8 mouse cellular contexts compared by ENCODE assay signal in genomic region chr7:27731281-27731883, GRCm38 (mm10). TPM values are rescaled to one million over a fixed set of nuclear protein-coding genes. Genes with fewer than 3 reads are reported as not detected.
DNase-seq lines count a peak whose midpoint lies in the region; ATAC-seq lines count a peak whose summit lies in the region.

Gene Zfp60, plus strand, starts transcription at chr7:27731389.

- H3K9me3 ChIP-seq in heart, embryonic 10.5 days = no peaks in the 10 kb centered on the region
- no peaks in the 10 kb centered on the region for H3K9me3 ChIP-seq in kidney, embryonic 15.5 days (replicated peaks)

- H3K9ac ChIP-seq in kidney, embryonic 15.5 days = peak within 1 kb of the TSS; percentile 79

- H3K4me2 ChIP-seq in kidney, embryonic 15.5 days = peak within 1 kb of the TSS; percentile 66

- H3K27ac ChIP-seq in heart, embryonic 10.5 days = peak within 1 kb of the TSS; percentile 90
- peak within 1 kb of the TSS; percentile 97 for H3K27ac ChIP-seq in kidney, embryonic 15.5 days

- H3K27me3 ChIP-seq in heart, embryonic 10.5 days (ENCODE audit: insufficient read depth, poor library complexity, severe bottlenecking) = no peaks in the 10 kb centered on the region
- no peaks in the 10 kb centered on the region for H3K27me3 ChIP-seq in kidney, embryonic 15.5 days

- H3K4me1 ChIP-seq in heart, embryonic 10.5 days = peaks cover 14% of the 10 kb centered on the region
- H3K4me1 ChIP-seq in kidney, embryonic 15.5 days = peaks cover 17% of the 10 kb centered on the region

- peak within 1 kb of the TSS; percentile 72 for H3K4me3 ChIP-seq in heart, embryonic 10.5 days
- peak within 1 kb of the TSS; percentile 77 for H3K4me3 ChIP-seq in kidney, embryonic 15.5 days (replicated peaks)

- peak; percentile 99 for ATAC-seq in erythroblast, adult 5-6 weeks (replicated peaks; ENCODE audit: low FRiP score, poor library complexity, severe bottlenecking)
- ATAC-seq in kidney, embryonic 15.5 days (replicated peaks; ENCODE audit: low FRiP score) = peak; percentile 96
- peak; percentile 95 for ATAC-seq in monocyte, adult 5-6 weeks (replicated peaks; ENCODE audit: insufficient number of reproducible peaks, low FRiP score, low TSS enrichment, poor library complexity, severe bottlenecking)

- DNase-seq in B cell, adult 2 months = peak; percentile 89 to 90
- peak; percentile 95 for DNase-seq in brain, adult 2 months (ENCODE audit: low read depth, low spot score)
- peak; percentile 94 for DNase-seq in heart, embryonic 10.5 days (ENCODE audit: low spot score)
- peak; percentile 81 for DNase-seq in liver
- peak; percentile 77 to 88 for DNase-seq in spleen, postnatal 4 days (ENCODE audit: low spot score in 2 of 2)

- under 1% methylated on average over 35 of the region's 35 CpGs for WGBS in heart, embryonic 10.5 days
- WGBS in kidney, embryonic 15.5 days = 0% methylated on average over 35 of the region's 35 CpGs

- H3K36me3 ChIP-seq in heart, embryonic 10.5 days = peaks cover 6% of the 10 kb centered on the region; the same call in 1 of the 2 replicates
- no peaks in the 10 kb centered on the region for H3K36me3 ChIP-seq in kidney, embryonic 15.5 days

RNA-seq across cellular contexts. Expression of gene Zfp60, which starts in this region (rescaled TPM):
- 0.42 and 4.0 TPM in 2 replicates for total RNA-seq in erythroblast, adult 5-6 weeks (2015; ENCODE audit: low replicate concordance)
- 1.8 and 4.5 TPM in 2 replicates for total RNA-seq in erythroblast, adult 5-6 weeks (2017; ENCODE audit: low replicate concordance)
- 23.8 and 28.7 TPM in 2 replicates for polyA plus RNA-seq in heart, embryonic 10.5 days (2016; fragmentation: Nextera tagmentation; extraction: Ambion mirVana)
- polyA plus RNA-seq in kidney, embryonic 15.5 days (2015; fragmentation: Nextera tagmentation; extraction: Ambion mirVana) = 37.2 and 40.8 TPM in 2 replicates
- total RNA-seq in monocyte, adult 5-6 weeks (2017) = 5.2 to 9.4 TPM (median 7.4 TPM) in 3 replicates

Comparison
In these comparisons a context has a peak if more than half of its experiments do, and no peak if none do; other contexts are left out.
1. Peak in every context shown above with its lines: DNase-seq, ATAC-seq, H3K4me3 ChIP-seq and H3K27ac ChIP-seq.